Mouse (Mus musculus): ENCODE data around the gene Adam12. TPM values are rescaled to one million over a fixed set of nuclear protein-coding genes. Genes with fewer than 3 reads are reported as not detected.

Gene Adam12
- polyA plus RNA-seq, 1 experiment from 2014 or later = 2.7 TPM

- Histone ChIP-seq H3K27me3 (ENCODE audit: control insufficient read depth, insufficient read depth, low read length) (no peaks in the 10 kb centered on the region), H3K4me1 (ENCODE audit: control insufficient read depth, insufficient read depth, low read length) (no peaks in the 10 kb centered on the region), H3K9ac (replicated peaks; ENCODE audit: low read depth, low read length) (no peak overlapping the region), H3K4me2 (ENCODE audit: low read depth, low read length) (no peak overlapping the region), H3K9me3 (ENCODE audit: control insufficient read depth, low read length) (no peaks in the 10 kb centered on the region), H3K36me3 (ENCODE audit: control insufficient read depth, insufficient read depth, low read length) (no peaks in the 10 kb centered on the region), H3K4me3 (ENCODE audit: low read depth, low read length) (no peak overlapping the region), H3K27ac (ENCODE audit: low read depth, low read length) (no peak overlapping the region)
- no peak for ATAC-seq (ENCODE audit: low read depth)
- WGBS = 88% methylated on average over 14 of the region's 14 CpGs
Observed at GRCm38 (mm10) chr7:134173442-134174090, 58.4 kb downstream of the Adam12 start.

GRCm38 (mm10) chr7:134170180-134170910 lies 61.6 kb downstream of the Adam12 start:
- H3K9me3 ChIP-seq (ENCODE audit: control insufficient read depth, low read length) = no peaks in the 10 kb centered on the region
- no peak overlapping the region for H3K4me3 ChIP-seq (ENCODE audit: low read depth, low read length)
- no peak overlapping the region for H3K27ac ChIP-seq (ENCODE audit: low read depth, low read length)
- H3K36me3 ChIP-seq (ENCODE audit: control insufficient read depth, insufficient read depth, low read length) = no peaks in the 10 kb centered on the region
- H3K9ac ChIP-seq (replicated peaks; ENCODE audit: low read depth, low read length) = no peak overlapping the region
- no peaks in the 10 kb centered on the region for H3K4me1 ChIP-seq (ENCODE audit: control insufficient read depth, insufficient read depth, low read length)
- no peaks in the 10 kb centered on the region for H3K27me3 ChIP-seq (ENCODE audit: control insufficient read depth, insufficient read depth, low read length)
- no peak for ATAC-seq (ENCODE audit: low read depth)
- 86% methylated on average over 9 of the region's 9 CpGs for WGBS
- no peak overlapping the region for H3K4me2 ChIP-seq (ENCODE audit: low read depth, low read length)

GRCm38 (mm10) chr7:134169780-134170179 lies 62.2 kb downstream of the Adam12 start:
- Histone ChIP-seq H3K27me3 (ENCODE audit: control insufficient read depth, insufficient read depth, low read length) (no peaks in the 10 kb centered on the region), H3K4me2 (ENCODE audit: low read depth, low read length) (no peak overlapping the region), H3K36me3 (ENCODE audit: control insufficient read depth, insufficient read depth, low read length) (no peaks in the 10 kb centered on the region), H3K9me3 (ENCODE audit: control insufficient read depth, low read length) (no peaks in the 10 kb centered on the region), H3K27ac (ENCODE audit: low read depth, low read length) (no peak overlapping the region), H3K9ac (replicated peaks; ENCODE audit: low read depth, low read length) (no peak overlapping the region), H3K4me1 (ENCODE audit: control insufficient read depth, insufficient read depth, low read length) (no peaks in the 10 kb centered on the region), H3K4me3 (ENCODE audit: low read depth, low read length) (no peak overlapping the region)
- WGBS = 80% methylated on average over 2 of the region's 2 CpGs
- ATAC-seq (ENCODE audit: low read depth) = no peak

GRCm38 (mm10) chr7:134167586-134167985 lies 64.4 kb downstream of the Adam12 start:
- no peaks in the 10 kb centered on the region for H3K9me3 ChIP-seq (ENCODE audit: control insufficient read depth, low read length)
- H3K27me3 ChIP-seq (ENCODE audit: control insufficient read depth, insufficient read depth, low read length) = no peaks in the 10 kb centered on the region
- H3K4me2 ChIP-seq (ENCODE audit: low read depth, low read length) = no peak overlapping the region
- no peaks in the 10 kb centered on the region for H3K36me3 ChIP-seq (ENCODE audit: control insufficient read depth, insufficient read depth, low read length)
- no peak overlapping the region for H3K27ac ChIP-seq (ENCODE audit: low read depth, low read length)
- 52% methylated on average over 3 of the region's 3 CpGs for WGBS
- H3K4me3 ChIP-seq (ENCODE audit: low read depth, low read length) = no peak overlapping the region
- H3K9ac ChIP-seq (replicated peaks; ENCODE audit: low read depth, low read length) = no peak overlapping the region
- no peak for ATAC-seq (ENCODE audit: low read depth)
- no peaks in the 10 kb centered on the region for H3K4me1 ChIP-seq (ENCODE audit: control insufficient read depth, insufficient read depth, low read length)

GRCm38 (mm10) chr7:134163751-134164150 lies 68.2 kb downstream of the Adam12 start:
- Histone ChIP-seq H3K27me3 (ENCODE audit: control insufficient read depth, insufficient read depth, low read length) (no peaks in the 10 kb centered on the region), H3K36me3 (ENCODE audit: control insufficient read depth, insufficient read depth, low read length) (no peaks in the 10 kb centered on the region), H3K4me2 (ENCODE audit: low read depth, low read length) (no peak overlapping the region), H3K9me3 (ENCODE audit: control insufficient read depth, low read length) (no peaks in the 10 kb centered on the region), H3K4me1 (ENCODE audit: control insufficient read depth, insufficient read depth, low read length) (no peaks in the 10 kb centered on the region), H3K4me3 (ENCODE audit: low read depth, low read length) (no peak overlapping the region), H3K9ac (replicated peaks; ENCODE audit: low read depth, low read length) (no peak overlapping the region), H3K27ac (ENCODE audit: low read depth, low read length) (no peak overlapping the region)
- no peak for ATAC-seq (ENCODE audit: low read depth)
- WGBS = 57% methylated on average over 2 of the region's 2 CpGs

GRCm38 (mm10) chr7:134162886-134163285 lies 69.1 kb downstream of the Adam12 start:
- WGBS = 67% methylated on average over 6 of the region's 6 CpGs
- Histone ChIP-seq H3K4me1 (ENCODE audit: control insufficient read depth, insufficient read depth, low read length) (no peaks in the 10 kb centered on the region), H3K27me3 (ENCODE audit: control insufficient read depth, insufficient read depth, low read length) (no peaks in the 10 kb centered on the region)

GRCm38 (mm10) chr7:134159608-134160007 lies 72.3 kb downstream of the Adam12 start:
- no peaks in the 10 kb centered on the region for H3K27me3 ChIP-seq (ENCODE audit: control insufficient read depth, insufficient read depth, low read length)
- no peaks in the 10 kb centered on the region for H3K4me1 ChIP-seq (ENCODE audit: control insufficient read depth, insufficient read depth, low read length)
- no peaks in the 10 kb centered on the region for H3K9me3 ChIP-seq (ENCODE audit: control insufficient read depth, low read length)
- no peak overlapping the region for H3K4me3 ChIP-seq (ENCODE audit: low read depth, low read length)
- no peaks in the 10 kb centered on the region for H3K36me3 ChIP-seq (ENCODE audit: control insufficient read depth, insufficient read depth, low read length)
- no peak overlapping the region for H3K27ac ChIP-seq (ENCODE audit: low read depth, low read length)
- WGBS = 88% methylated on average over 7 of the region's 7 CpGs
- no peak for ATAC-seq (ENCODE audit: low read depth)
- no peak overlapping the region for H3K9ac ChIP-seq (replicated peaks; ENCODE audit: low read depth, low read length)
- H3K4me2 ChIP-seq (ENCODE audit: low read depth, low read length) = no peak overlapping the region

More at GRCm38 (mm10) chr7:134162886-134163285, 69.1 kb downstream of the Adam12 start:
- H3K4me3 ChIP-seq (ENCODE audit: low read depth, low read length) = no peak overlapping the region
- no peak overlapping the region for H3K27ac ChIP-seq (ENCODE audit: low read depth, low read length)
- H3K4me2 ChIP-seq (ENCODE audit: low read depth, low read length) = no peak overlapping the region
- H3K9ac ChIP-seq (replicated peaks; ENCODE audit: low read depth, low read length) = no peak overlapping the region
- H3K9me3 ChIP-seq (ENCODE audit: control insufficient read depth, low read length) = no peaks in the 10 kb centered on the region
- no peaks in the 10 kb centered on the region for H3K36me3 ChIP-seq (ENCODE audit: control insufficient read depth, insufficient read depth, low read length)
- ATAC-seq (ENCODE audit: low read depth) = no peak

GRCm38 (mm10) chr7:134151330-134151729 lies 80.6 kb downstream of the Adam12 start:
- Histone ChIP-seq H3K36me3 (ENCODE audit: control insufficient read depth, insufficient read depth, low read length) (no peaks in the 10 kb centered on the region), H3K9ac (replicated peaks; ENCODE audit: low read depth, low read length) (no peak overlapping the region), H3K4me3 (ENCODE audit: low read depth, low read length) (no peak overlapping the region), H3K27me3 (ENCODE audit: control insufficient read depth, insufficient read depth, low read length) (no peaks in the 10 kb centered on the region), H3K27ac (ENCODE audit: low read depth, low read length) (no peak overlapping the region), H3K9me3 (ENCODE audit: control insufficient read depth, low read length) (no peaks in the 10 kb centered on the region), H3K4me1 (ENCODE audit: control insufficient read depth, insufficient read depth, low read length) (no peaks in the 10 kb centered on the region), H3K4me2 (ENCODE audit: low read depth, low read length) (no peak overlapping the region)
- no peak for ATAC-seq (ENCODE audit: low read depth)
- WGBS = 77% methylated on average over 4 of the region's 4 CpGs

- WGBS = 72% methylated on average over 8 of the region's 8 CpGs
- Histone ChIP-seq H3K4me1 (ENCODE audit: control insufficient read depth, insufficient read depth, low read length) (no peaks in the 10 kb centered on the region), H3K4me3 (ENCODE audit: low read depth, low read length) (no peak overlapping the region), H3K9ac (replicated peaks; ENCODE audit: low read depth, low read length) (no peak overlapping the region), H3K27ac (ENCODE audit: low read depth, low read length) (no peak overlapping the region), H3K4me2 (ENCODE audit: low read depth, low read length) (no peak overlapping the region), H3K9me3 (ENCODE audit: control insufficient read depth, low read length) (no peaks in the 10 kb centered on the region), H3K27me3 (ENCODE audit: control insufficient read depth, insufficient read depth, low read length) (no peaks in the 10 kb centered on the region), H3K36me3 (ENCODE audit: control insufficient read depth, insufficient read depth, low read length) (no peaks in the 10 kb centered on the region)
- no peak for ATAC-seq (ENCODE audit: low read depth)
Observed at GRCm38 (mm10) chr7:134150305-134150704, 81.6 kb downstream of the Adam12 start.

All from neural tube, embryonic 14.5 days (tissue).